Mouse (Mus musculus) liver, embryonic 16.5 days (tissue): ENCODE results near the gene Gm2016. TPM values are rescaled to one million over a fixed set of nuclear protein-coding genes. Genes with fewer than 3 reads are reported as not detected.
"Not testable (repeated sequence)": the region's sequence is repeated elsewhere in the genome, so short reads cannot be mapped to it uniquely, and the experiment has no call there.

Source experiments
- ATAC-seq: fragments of 200-750 bp; cut with Nextera tagmentation; 2 replicates; pipeline ENCODE4 v1.8.0; 2017; ENCODE audit warnings: low read depth, mild to moderate bottlenecking, moderate number of reproducible peaks, moderate library complexity
- H3K27ac ChIP-seq: fragments of 300-500 bp; sonication (generic); 2 replicates; pipeline ENCODE4 v1.5.1; 2014; ENCODE audit warnings: mild to moderate bottlenecking, low read length
- H3K27me3 ChIP-seq: fragments of 300-500 bp; sonication (generic); 2 replicates; pipeline ENCODE4 v1.6.1; 2014; ENCODE audit warnings: low read depth, low read length, mixed read lengths; ENCODE audit not compliant: control insufficient read depth, insufficient read depth
- H3K36me3 ChIP-seq: fragments of 300-500 bp; sonication (generic); 2 replicates; pipeline ENCODE4 v1.6.1; 2014; ENCODE audit warnings: mild to moderate bottlenecking; ENCODE audit not compliant: control insufficient read depth, insufficient read depth
- H3K4me1 ChIP-seq: fragments of 300-500 bp; sonication (generic); 2 replicates; pipeline ENCODE4 v1.6.1; 2014; ENCODE audit warnings: low read depth, low read length, mixed read lengths; ENCODE audit not compliant: control insufficient read depth
- H3K4me2 ChIP-seq: fragments of 300-500 bp; sonication (generic); 2 replicates; pipeline ENCODE4 v1.6.1; 2014; ENCODE audit warnings: low read depth, low read length, mixed read lengths
- H3K4me3 ChIP-seq: fragments of 300-500 bp; sonication (generic); 2 replicates; pipeline ENCODE4 v1.5.1; 2014; ENCODE audit warnings: low read depth, mild to moderate bottlenecking, low read length
- H3K9ac ChIP-seq: fragments of 300-500 bp; sonication (generic); 2 replicates; pipeline ENCODE4 v1.6.1; 2014; ENCODE audit warnings: low read depth, low read length
- H3K9me3 ChIP-seq: fragments of 300-500 bp; sonication (generic); replicated peaks from 2 replicates; pipeline ENCODE4 v1.6.1; 2016; ENCODE audit warnings: low read length; ENCODE audit not compliant: control insufficient read depth
- WGBS: fragments of 180-500 bp; shearing (Covaris S2); extraction: QIAGEN DNeasy Blood & Tissue Kit; methylation state at CpG from one replicate; pipeline ENCODE4 v1.1.7; 2014; ENCODE audit not compliant: insufficient replicate concordance; 5-methylcytosine and 5-hydroxymethylcytosine counted together
- polyA plus RNA-seq: library from polyadenylated mRNA; unstranded; fragments of >200 nt; fragmentation: Nextera tagmentation; extraction: Ambion mirVana; gene quantifications from 2 replicates; pipeline ENCODE4 v1.2.1, GENCODE M21; 2015

Gm2016 gene
- polyA plus RNA-seq: not detected in 2 replicates

GRCm38 (mm10) chr12:87873772-87874171 is at the start of gene Gm2016:
Gene Gm2016, plus strand, starts transcription at chr12:87874072.
- not testable (repeated sequence) for H3K27me3 ChIP-seq, H3K27ac ChIP-seq, H3K9ac ChIP-seq, ATAC-seq, H3K4me1 ChIP-seq, H3K4me3 ChIP-seq, H3K36me3 ChIP-seq, H3K9me3 ChIP-seq, H3K4me2 ChIP-seq
- 61% methylated on average over 5 of the region's 5 CpGs for WGBS

GRCm38 (mm10) chr12:87842239-87842638 is 31.6 kb upstream of the Gm2016 start, which contains the start of gene Gm2001:
Gene Gm2001, minus strand, starts transcription at chr12:87842339.
- 37% methylated on average over 1 of the region's 2 CpGs for WGBS
- H3K4me3 ChIP-seq, H3K36me3 ChIP-seq, H3K9ac ChIP-seq, H3K4me1 ChIP-seq, H3K27ac ChIP-seq, ATAC-seq, H3K27me3 ChIP-seq, H3K9me3 ChIP-seq, H3K4me2 ChIP-seq: not testable (repeated sequence)

GRCm38 (mm10) chr12:87850657-87851056 is 23.2 kb upstream of the Gm2016 start:
- peak; percentile 68 for ATAC-seq
- H3K27ac ChIP-seq, H3K36me3 ChIP-seq, H3K9ac ChIP-seq, H3K4me1 ChIP-seq, H3K4me3 ChIP-seq, H3K27me3 ChIP-seq, H3K9me3 ChIP-seq, H3K4me2 ChIP-seq: not testable (repeated sequence)
- WGBS: no CpG with 5 or more reads among the region's 2 CpGs

- WGBS: 34% methylated on average over 1 of the region's 1 CpGs
- not testable (repeated sequence) for ATAC-seq
These were observed 17.8 kb upstream of the Gm2016 start for GRCm38 (mm10) chr12:87856067-87856466.

GRCm38 (mm10) chr12:87861740-87862692 is 11.9 kb upstream of the Gm2016 start:
- not testable (repeated sequence) for H3K27ac ChIP-seq, H3K9ac ChIP-seq, H3K27me3 ChIP-seq, H3K4me3 ChIP-seq, H3K36me3 ChIP-seq, H3K9me3 ChIP-seq, H3K4me2 ChIP-seq, H3K4me1 ChIP-seq
- 0 out of 2 replicates have a peak, but pooled peaks have one; percentile 11 for ATAC-seq
- WGBS: 64% methylated on average over 23 of the region's 23 CpGs

More at GRCm38 (mm10) chr12:87856067-87856466, 17.8 kb upstream of the Gm2016 start:
- H3K4me1 ChIP-seq, H3K27ac ChIP-seq, H3K4me2 ChIP-seq, H3K4me3 ChIP-seq, H3K27me3 ChIP-seq, H3K9ac ChIP-seq, H3K36me3 ChIP-seq, H3K9me3 ChIP-seq: not testable (repeated sequence)

- H3K4me3 ChIP-seq, H3K4me2 ChIP-seq, H3K4me1 ChIP-seq, H3K9ac ChIP-seq, ATAC-seq, H3K36me3 ChIP-seq, H3K27me3 ChIP-seq, H3K9me3 ChIP-seq, H3K27ac ChIP-seq: not testable (repeated sequence)
- 84% methylated on average over 8 of the region's 11 CpGs for WGBS
These were observed 10.2 kb upstream of the Gm2016 start for GRCm38 (mm10) chr12:87863638-87864037.

- not testable (repeated sequence) for H3K4me3 ChIP-seq, H3K36me3 ChIP-seq, H3K4me1 ChIP-seq, H3K27ac ChIP-seq, H3K27me3 ChIP-seq, ATAC-seq, H3K4me2 ChIP-seq, H3K9me3 ChIP-seq, H3K9ac ChIP-seq
- WGBS: 54% methylated on average over 2 of the region's 2 CpGs
These were observed 9.8 kb upstream of the Gm2016 start for GRCm38 (mm10) chr12:87864048-87864447.

- not testable (repeated sequence) for H3K4me3 ChIP-seq, H3K27me3 ChIP-seq, H3K27ac ChIP-seq, H3K36me3 ChIP-seq, H3K9me3 ChIP-seq, H3K4me1 ChIP-seq, H3K4me2 ChIP-seq, H3K9ac ChIP-seq, ATAC-seq
- WGBS: 75% methylated on average over 1 of the region's 1 CpGs
These were observed 21.2 kb downstream of the Gm2016 start, which contains the start of gene Gm2022 for GRCm38 (mm10) chr12:87895070-87895469. Gene Gm2022, plus strand, starts transcription at chr12:87895370.

- ATAC-seq, H3K4me1 ChIP-seq, H3K27me3 ChIP-seq, H3K9me3 ChIP-seq, H3K36me3 ChIP-seq, H3K4me2 ChIP-seq, H3K9ac ChIP-seq, H3K4me3 ChIP-seq, H3K27ac ChIP-seq: not testable (repeated sequence)
- 40% methylated on average over 2 of the region's 2 CpGs for WGBS
These were observed 45.8 kb downstream of the Gm2016 start, which contains the start of gene Gm2035 for GRCm38 (mm10) chr12:87919721-87920120. Gene Gm2035, minus strand, starts transcription at chr12:87919857.
